Mouse (Mus musculus): ENCODE measurements at regions not wholly inside any gene's neighbourhood (a gene's known extent, or its start where the extent isn't known, plus 50 kb on each side); places are given as distances from the start of the nearest gene placed in this dataset.

DNA sequence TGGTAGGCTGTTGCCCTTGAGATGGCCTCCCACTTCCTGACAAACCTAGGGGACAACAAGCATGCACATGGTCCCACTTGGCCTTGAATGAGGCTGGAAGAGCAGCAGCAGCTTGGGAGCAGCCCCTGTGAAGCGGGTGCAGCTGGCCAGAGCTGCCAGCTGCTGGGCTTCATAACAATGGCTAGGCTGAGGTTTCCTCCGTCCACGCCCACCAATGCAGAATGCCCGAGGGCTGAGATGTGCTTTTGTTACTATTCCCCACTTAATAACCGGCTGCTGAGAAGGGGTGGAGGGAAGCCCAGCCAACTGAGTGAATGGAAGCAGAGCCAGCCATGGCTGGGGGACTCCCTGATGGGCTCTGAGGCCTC lies 202.1 kb downstream of the Sox11 start:
- DNase-seq: no peak

DNA sequence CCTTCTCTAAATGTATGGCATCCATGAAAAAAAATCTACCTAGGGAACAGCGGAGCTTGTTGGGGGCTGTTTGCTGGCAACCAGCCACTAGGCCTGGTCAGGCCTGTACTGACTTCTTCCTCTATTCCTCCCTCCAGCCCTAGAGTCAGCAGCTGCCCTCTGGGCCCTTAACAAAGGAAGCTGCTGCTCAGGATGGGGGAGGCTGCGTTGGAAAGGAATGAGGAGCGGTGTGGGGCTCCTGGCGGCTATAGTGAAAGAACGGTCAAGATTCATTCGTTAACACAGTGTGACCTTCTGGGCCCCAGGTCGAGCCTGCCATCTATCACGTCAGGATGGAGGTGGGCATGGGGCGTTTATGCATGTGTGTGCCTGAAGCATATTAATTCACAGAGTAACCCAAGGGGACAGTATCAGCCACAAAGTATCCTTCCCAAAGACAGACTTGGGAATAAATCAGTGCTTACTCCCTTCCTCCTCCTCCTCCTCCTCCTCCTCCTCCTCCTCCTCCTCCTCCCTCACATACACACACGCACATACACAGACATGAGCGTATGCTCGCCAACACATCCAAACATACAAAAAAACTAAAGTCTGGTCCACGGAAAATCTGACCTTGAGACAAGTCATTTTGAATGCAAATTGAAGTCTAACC lies 202.6 kb downstream of the Sox11 start:
- DNase-seq: no peak

DNA sequence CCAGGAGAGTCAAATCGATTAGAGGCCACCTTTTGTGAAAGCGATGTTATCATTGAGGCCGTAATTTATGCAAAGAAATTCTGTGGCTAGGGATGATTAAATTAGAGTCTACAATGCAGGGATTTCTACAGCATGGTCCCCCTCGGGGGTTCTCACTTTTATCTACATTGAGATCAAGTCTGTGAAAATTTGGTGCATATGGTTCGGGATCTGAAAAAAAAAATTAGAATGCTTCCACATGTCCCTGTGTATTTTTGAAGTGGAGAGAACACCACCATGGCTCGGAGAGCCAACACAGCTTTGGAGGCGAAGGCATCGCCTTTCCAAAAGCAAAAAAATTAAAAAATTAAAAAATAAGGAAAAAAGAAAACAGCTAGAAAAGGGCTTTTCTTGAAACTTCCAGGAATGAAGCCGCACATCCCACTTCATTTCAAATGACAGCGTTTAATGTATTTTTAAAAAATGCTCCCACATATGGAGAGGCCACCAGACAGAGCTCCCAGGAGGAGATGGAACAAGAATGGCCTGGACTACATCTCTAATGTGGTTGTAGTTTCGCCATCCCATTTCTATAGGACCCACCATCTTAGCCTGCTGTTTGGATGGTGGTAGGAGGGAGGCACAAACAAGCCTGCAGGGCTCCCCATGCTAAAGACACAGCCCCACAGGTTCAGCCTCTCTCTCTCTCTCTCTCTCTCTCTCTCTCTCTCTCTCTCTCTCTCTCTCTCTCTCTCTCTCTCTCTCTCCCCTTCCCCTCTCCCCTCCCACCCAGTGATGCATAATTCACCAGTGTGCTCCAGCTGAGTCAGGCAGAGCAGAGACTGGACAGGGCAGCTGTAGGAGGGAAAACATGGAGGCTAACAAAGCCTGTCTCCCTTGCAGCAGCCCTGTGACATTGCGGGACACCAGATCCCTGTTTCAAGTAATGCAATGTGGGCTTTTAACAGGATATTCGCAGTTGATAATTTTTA lies 203.4 kb downstream of the Sox11 start:
- no peak for DNase-seq

DNA sequence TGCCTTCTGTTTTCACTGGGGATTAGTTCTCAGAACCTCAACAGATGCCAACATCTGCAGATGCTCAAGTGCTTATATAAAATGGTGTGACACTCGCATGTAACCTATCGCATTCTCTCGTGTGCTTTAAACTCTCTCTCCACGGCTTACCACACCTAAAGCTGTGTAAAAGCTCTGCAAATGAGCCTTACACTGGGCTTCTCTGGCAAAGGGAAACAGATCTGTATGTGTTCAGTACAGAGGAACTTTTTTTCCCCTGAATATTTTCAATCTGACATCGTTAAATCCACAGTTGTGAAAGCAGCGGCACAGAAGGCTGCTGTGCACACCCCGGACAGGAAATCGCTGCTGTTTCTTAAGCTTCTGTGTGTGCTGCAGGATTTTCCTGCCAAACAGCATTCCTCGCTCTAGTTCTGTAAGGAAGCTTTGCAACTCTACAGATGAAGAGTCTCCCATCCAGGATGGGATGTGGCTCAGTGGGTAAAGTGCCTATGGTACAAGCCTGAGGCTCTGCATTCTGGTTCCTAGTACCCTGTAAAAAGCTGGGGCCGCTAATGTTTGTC lies 206.3 kb downstream of the Sox11 start:
- no peak for DNase-seq

DNA sequence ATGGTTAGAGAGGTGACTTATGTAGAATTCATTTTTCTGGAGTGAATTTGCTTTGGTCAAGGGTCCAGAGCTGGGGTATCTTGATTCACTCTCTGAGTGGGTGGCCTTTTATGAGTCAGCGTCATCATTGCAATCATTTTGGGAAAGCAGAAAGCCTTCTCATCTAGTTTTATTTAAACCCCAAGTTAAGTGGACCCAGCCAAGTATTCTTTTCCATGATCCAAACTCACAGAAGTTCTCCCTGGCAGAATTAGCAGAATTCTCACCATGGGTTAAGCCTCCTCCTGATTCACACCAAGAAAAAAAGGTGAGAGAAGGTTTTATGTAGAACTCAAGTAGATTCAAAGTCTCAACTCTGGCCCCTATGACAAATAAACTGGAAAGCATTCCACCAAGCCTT lies 211.8 kb downstream of the Sox11 start:
- no peak for DNase-seq

DNA sequence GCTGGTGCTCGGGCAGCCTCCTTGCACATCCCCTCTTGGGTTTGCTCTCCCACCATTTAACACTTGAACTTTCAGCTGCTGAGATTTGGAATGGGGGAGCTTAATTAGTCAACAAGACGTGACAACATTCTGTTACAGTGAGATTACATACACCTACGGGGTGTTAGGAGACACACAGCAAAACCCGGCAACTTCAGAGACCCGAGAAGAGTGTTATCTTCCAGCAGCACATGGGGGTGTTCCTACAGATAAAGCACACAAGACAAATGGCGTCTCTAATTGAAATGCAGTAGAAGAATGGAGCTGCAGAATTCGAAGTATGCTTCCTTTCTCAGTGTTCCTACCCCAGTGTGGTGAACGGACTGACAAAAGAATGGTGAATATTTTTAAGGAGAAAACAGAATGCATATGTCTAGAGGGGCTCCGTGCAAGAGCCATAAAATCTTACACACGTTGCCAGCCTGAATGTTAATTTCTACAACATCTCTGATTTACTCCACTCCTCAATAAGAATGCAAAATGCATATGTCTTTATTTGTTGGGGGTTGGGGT lies 215.2 kb downstream of the Sox11 start:
- no peak for DNase-seq

DNA sequence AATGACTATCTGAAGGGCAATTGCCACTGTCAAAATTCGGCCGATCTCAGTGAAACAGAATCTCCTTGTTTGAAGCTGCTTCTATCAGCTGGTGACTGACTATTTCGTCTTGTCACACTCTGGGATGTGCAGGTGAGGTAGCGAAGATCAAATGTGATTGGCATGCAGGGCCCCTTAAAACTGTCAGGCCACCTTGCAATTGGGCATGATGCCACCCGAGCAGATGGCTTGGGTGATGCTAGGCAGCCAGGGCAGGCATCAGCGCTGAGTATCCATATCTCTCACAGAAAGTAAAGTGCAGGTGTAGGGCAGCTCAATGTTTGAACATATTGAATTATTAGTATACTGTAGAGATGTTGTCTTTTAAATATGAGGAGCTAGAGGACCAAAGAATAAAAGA lies 223.8 kb downstream of the Sox11 start:
- no peak for DNase-seq

DNA sequence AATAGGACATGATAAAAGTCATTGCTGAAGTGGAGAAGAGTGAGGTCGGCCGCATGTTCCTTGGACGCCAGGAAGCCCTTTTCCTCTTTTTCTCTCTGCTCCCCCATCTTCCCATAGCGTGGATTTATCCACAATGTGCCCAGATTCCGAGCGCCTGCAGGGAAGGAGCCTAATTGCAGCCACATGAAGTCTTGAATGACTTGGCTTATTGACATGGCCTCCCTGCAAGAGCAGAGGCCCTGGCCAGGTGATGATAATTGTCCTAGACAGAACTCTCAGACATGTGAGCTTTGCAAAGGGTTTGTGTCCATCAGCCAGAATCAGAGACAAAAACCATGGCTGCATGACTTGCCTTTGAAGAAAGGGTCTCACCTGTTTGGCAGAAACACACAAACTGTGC lies 227.0 kb downstream of the Sox11 start:
- DNase-seq: no peak

DNA sequence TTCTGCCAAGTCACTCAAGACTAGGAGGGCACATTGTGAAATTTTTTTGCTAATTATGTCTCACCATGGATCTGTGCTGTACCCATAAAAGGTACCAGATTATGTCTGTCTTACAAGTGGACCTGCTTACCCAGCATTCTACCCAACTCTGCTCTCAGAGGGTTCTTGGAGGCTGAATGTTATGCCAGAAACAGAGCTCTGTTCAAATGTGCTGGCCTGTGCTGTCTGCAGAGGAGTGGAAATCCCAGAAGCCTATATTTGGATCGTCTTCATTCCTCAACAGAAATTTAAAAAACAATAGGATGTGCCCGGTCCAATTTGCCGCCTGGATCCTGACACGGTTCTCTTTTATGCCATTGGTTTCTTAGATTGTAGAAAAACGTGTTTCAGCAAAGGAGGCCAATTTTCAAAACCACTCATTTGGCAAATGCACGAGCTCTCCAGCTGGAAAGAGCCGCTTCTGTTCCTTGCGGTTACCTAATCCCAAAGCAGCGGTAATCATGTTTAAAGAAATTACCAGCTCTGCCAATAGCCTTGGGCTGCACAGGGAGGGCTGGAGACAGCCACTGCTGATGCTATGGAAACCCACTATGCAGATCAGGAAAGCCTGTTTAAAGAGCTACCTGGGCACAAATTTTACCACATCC lies 237.3 kb downstream of the Sox11 start:
- DNase-seq: no peak

DNA sequence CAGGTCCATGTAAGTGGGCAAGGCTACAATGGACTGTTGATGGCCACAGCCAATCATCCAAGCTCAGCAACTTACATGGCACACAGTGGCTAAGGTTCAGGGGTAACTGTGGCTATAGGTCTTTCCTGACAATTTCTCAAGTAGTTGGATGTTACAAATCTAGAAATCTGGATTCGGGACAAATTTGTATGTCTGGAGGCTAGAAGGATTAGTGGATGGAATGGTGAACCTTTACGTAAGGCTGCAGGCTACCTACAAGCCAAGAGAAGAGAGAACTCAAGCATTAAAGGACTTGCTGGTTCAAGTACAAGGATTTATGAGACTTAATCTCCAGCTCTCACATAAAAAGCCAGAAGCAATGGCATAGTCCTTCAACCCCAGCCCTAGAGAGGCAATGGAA lies 239.4 kb downstream of the Sox11 start:
- no peak for DNase-seq

DNA sequence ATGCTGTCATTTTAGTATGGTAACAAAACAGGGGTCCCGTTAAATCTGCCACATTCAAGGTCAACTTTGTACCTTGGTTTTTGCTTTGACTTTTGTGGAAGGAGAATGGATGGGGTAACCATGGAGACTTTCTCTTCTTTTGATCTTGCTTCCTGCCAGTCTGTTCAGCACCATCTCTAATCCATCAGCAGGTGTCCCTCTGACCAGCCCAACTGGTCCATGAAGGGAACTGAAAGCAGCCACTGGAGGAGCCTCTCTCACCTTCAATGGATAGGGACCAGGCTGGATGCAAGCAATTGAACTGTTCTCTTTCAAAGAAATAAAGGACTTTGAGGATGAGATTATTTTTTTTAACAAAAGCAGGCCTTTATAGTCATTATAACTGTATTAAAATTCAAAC lies 253.2 kb downstream of the Sox11 start:
- no peak for DNase-seq

DNA sequence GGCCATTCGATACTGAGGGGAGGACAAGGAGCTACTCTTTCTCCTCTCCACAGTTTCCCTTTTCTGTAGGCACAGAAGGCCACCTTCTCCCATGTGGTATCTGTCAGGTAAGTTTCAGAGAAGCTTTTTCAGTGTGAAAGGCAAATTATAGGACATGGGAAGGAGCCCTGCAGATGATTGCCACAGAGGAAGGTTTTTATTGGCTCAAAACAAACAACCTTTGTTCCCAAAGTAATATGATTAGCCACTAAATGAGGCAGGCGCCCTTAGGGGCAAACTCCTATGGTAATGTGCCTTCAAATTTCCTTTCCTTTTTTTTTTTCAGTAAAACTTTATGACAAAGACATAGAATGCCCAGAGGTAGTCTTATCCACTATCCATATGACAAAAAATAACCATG lies 256.5 kb downstream of the Sox11 start:
- DNase-seq: no peak

DNA sequence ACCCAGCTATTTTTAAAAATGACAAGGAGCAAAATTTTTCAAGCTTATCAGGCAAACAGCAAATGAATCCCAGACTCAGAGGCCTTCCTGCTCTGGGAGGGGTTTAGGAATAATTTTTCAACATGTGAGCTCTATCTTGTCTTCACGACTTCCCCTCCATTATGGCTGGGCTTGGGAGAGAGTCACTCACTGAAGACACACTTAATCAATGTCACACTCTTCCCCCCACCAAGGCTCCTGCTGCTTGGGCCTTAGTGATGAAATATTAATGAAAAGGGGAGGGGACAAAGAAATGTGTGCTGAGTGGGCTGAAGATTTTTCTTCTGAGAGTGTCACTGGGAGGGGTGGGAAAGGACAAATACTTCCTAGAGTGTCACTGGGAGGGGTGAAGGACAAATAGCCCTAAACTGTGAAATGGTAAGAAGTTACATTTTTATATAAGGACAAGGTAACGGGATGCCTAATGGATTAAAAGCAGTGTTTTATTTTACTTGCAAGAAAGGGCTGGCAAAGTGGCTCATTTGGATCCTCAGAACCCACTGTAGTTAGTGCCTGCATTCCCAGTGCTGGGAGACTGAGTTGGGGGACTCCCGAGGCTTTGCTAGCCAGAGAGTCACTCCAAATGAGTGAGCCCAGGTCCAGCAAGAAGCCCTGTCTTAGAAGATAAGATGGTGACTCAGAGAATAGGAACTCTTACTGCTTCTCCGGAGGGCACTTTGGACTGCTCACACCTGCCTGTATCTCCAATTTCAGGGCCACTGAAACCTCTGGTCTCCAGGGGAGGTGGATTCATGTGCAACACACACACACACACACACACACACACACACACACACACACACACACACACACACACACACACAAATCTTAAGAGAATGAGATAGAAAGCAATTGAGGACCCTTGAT lies 258.5 kb downstream of the Sox11 start:
- DNase-seq: no peak

DNA sequence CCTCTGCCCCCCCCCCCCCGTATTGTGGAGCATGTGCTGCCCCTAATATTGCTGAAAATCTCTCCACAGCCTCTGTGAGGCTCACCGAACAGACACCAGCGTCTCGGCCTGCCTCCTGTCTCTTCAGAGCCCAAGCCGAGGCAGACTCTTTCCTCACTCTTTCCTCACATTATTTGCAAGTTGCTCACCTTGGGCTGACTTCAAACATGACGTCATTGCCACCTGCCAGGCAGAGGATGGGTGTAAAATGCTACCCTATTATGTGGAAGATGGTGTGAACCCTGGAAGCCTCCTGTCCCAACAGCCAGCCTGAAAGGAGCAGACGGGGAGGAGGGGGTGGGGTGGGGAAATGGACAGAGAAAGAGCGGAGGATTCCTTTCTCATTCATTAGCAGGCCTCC lies 259.3 kb downstream of the Sox11 start:
- no peak for DNase-seq

DNA sequence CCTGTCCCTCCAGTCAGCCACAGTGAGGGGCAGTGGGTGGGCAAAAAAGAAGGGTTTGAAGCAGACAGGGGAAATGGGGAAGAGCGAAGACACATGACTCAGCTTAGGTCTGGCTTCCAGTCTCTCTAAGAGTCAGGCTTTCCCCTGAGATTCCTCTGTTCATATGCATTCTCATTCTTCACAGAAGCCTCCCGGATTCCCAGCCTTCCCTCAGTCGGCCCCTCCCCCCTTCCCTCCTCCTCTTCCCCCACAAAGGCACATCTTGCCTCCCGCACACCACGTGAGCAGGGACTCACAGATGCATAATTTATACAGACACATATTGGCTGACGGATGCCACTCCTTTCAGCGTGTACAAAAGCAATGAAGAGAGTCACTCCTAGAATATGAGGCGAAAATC lies 259.8 kb downstream of the Sox11 start:
- no peak for DNase-seq

DNA sequence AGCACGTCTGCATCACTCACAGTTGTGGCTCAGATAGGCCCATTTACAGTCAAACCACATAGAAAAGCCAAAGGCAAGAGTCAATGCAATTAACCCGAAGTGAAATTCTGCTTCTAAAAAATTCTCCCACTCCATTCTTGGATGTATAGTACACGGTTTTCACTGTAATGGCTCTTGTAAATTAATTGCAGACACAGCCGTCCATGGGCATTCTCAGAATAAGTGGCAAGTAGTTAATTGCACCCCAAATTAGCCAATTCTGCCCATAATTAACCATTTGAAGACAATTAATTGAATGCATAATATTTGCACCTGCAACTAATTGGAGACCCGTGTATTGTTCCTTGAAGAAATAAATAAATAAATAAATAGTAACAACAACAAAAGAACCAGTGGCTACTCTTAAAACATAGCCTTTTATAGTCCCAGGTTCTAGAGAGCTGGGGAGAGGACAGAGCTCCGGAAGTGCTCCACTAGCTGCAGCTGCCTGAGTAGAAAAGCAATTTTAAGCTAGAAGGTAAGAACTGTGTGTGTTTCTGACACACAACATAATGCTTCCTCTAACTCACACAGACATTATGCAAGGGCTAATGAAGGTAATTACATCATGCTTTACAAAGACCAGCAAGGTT lies 266.2 kb downstream of the Sox11 start:
- no peak for DNase-seq

DNA sequence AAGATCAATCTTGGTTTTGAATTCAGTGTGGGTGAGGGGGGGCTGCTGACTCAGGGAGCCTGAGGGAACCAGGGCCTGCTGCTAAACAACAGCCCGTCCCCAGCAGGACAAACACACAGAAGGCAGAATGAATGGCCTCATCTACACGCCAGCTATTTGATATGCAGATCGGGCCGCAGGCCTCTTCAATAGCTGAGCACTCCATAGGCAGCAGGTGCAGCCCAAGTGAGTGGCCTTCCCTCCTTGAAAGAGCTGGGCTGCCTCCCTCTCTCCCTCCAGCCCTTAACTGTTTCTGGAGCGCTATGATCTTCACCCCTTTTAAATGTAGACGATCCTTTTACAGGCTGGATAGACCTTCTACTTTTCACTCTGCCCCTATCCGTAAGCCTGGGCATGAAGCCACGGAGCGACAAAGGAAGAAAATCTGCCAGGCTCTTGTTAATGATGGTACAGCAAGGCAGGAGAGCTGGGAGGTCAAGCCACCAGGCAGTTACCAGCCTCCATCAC lies 277.3 kb downstream of the Sox11 start:
- no peak for DNase-seq

DNA sequence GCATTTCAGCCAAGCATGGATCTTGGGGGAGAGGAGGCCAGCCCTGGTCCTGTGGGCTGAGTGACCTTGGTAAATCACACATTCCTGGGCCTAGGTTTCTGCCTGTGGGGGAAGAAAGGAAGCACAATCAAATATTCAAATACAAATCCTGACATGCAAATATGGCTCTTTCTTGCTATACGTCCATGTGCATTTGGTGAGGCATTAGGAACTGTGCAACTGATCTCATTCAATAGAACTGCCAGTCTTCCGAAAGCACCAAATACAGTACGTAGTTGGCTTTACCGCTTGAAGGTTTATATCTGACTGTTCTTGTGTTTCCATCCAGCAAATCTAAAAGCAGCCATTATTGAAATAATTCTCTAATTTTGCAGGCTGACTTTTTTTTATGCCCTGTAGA lies 278.9 kb downstream of the Sox11 start:
- no peak for DNase-seq

DNA sequence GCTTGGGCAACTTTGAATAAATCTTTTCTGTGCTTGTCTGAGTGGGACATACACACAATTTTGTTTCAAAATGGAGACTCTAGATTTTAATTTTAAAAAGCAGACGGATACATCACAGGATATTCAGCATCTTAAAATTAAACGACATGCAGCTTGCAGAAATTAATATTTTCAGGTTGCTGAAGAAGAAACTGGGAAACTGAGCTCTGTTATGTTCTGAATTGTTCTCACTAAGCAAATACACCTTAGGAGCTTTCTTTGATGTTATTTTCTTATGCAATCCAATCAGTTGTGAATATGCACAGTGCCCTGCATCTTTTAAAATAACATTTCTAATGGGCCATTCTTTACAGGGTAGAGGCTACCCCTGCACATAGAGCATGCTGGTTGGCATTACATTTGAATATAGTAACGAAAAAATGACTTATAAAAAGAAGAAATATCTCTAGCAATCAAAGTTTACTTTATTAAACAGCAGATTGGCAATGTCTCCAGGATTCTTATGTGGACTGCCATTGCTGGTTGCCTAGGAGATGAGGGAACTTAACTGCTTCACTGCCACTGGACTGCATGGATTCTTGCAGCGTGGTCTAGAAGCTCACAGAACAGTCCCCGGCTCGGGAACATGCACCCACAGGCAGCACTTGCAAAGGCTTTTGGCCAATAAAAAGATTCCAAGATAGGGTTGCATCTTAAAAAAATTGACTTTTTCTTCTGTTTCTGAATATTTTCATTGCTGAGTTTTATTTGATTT lies 279.7 kb downstream of the Sox11 start:
- no peak for DNase-seq

DNA sequence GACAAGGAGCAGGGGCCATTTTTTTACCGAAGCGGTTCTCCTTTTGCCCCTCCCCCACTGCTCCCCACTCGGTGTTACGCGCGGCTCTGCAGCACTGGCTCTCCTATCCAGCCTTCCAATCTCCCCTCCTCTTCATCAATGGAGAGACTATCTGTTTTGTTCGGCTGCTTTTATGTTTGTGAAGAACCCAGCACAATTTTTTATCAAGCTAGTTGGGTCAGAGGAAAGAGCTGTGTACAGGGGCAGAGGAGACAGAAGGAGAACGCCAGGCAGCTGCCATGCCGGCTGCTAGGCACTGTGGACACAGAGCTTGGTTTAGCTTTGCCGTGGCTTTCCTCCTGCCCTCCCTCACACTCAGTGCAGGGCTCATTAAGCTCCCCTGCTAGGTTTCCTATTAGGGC lies 280.3 kb downstream of the Sox11 start:
- DNase-seq: no peak

Measured in lung, adult 18-20 months (tissue).